Mouse (Mus musculus) left cerebral cortex, postnatal 10 days (tissue): Measurements from ENCODE around the gene Cpsf7. TPM values are rescaled to one million over a fixed set of nuclear protein-coding genes. Genes with fewer than 3 reads are reported as not detected.
"Not testable (repeated sequence)": the region's sequence is repeated elsewhere in the genome, so short reads cannot be mapped to it uniquely, and the experiment has no call there.

Experiments used
- DNase-seq, 2 experiments: peaks; one replicate each; pipeline ENCODE4 v3.0.0; 2021 to 2022; ENCODE audit warnings: low spot score in 2 of 2, mixed read lengths in 1 of 2; ENCODE audit errors: extremely low spot score in 1 of 2
- intact Hi-C: fragments of 180-260 bp; cut with DNase I; formaldehyde crosslinking; loops from one replicate; pipeline ENCODE4 v1.15.1; 2025
- total RNA-seq, 2 experiments: library from RNA; stranded (reverse); gene quantifications; 2 replicates each; pipeline ENCODE4 v1.2.3; 2021

Gene Cpsf7
- total RNA-seq, 2 experiments from 2014 or later: 70.4 to 75.8 TPM

- intact Hi-C loops: loop anchor here (5.0 kb wide), 1 partner anchor 50 kb away; the partner anchor contains the start of genes Ddb1 and Tkfc
- DNase-seq: no peak
Measured at GRCm38 (mm10) chr19:10557001-10557400, 31.9 kb downstream of the Cpsf7 start.

GRCm38 (mm10) chr19:10557430-10557829 is 32.4 kb downstream of the Cpsf7 start:
- DNase-seq: no peak
- intact Hi-C loops: loop anchor here (5.0 kb wide), 1 partner anchor 50 kb away; the partner anchor contains the start of genes Ddb1 and Tkfc

GRCm38 (mm10) chr19:10557837-10558375 is 32.8 kb downstream of the Cpsf7 start:
- intact Hi-C loops: loop anchor here (5.0 kb wide), 1 partner anchor 49 kb away; the partner anchor contains the start of genes Ddb1 and Tkfc
- DNase-seq: not testable (repeated sequence)

GRCm38 (mm10) chr19:10560108-10560507 is 35.0 kb downstream of the Cpsf7 start:
- intact Hi-C loops: no loop called here
- no peak for DNase-seq

GRCm38 (mm10) chr19:10561558-10562314 is 36.7 kb downstream of the Cpsf7 start:
- intact Hi-C loops: no loop called here
- no peak for DNase-seq

- no peak for DNase-seq
- intact Hi-C loops: no loop called here
Measured at GRCm38 (mm10) chr19:10562351-10562750, 37.3 kb downstream of the Cpsf7 start.

- intact Hi-C loops: no loop called here
- no peak for DNase-seq
Measured at GRCm38 (mm10) chr19:10564278-10564677, 39.2 kb downstream of the Cpsf7 start.

GRCm38 (mm10) chr19:10565217-10565616 is 40.2 kb downstream of the Cpsf7 start:
- intact Hi-C loops: no loop called here
- DNase-seq: no peak

GRCm38 (mm10) chr19:10569627-10570026 is 44.6 kb downstream of the Cpsf7 start:
- intact Hi-C loops: no loop called here
- no peak for DNase-seq

GRCm38 (mm10) chr19:10576690-10577561 is 51.9 kb downstream of the Cpsf7 start, which contains the start of the genes Cyb561a3 and Tmem138:
TSS of gene Cyb561a3 (plus strand) at chr19:10577172.
TSS of gene Tmem138 (minus strand) at chr19:10577362.
- intact Hi-C loops: no loop called here
- peak; percentile 91 to 93 for DNase-seq

GRCm38 (mm10) chr19:10580102-10580501 is 55.0 kb downstream of the Cpsf7 start:
- DNase-seq: no peak
- intact Hi-C loops: no loop called here

GRCm38 (mm10) chr19:10580761-10581160 is 55.7 kb downstream of the Cpsf7 start:
- intact Hi-C loops: no loop called here

GRCm38 (mm10) chr19:10581984-10582383 is 56.9 kb downstream of the Cpsf7 start:
- DNase-seq: no peak
- intact Hi-C loops: no loop called here

More at GRCm38 (mm10) chr19:10580761-10581160, 55.7 kb downstream of the Cpsf7 start:
- DNase-seq: no peak

- DNase-seq: no peak
- intact Hi-C loops: no loop called here
Measured at GRCm38 (mm10) chr19:10583550-10584146, 58.6 kb downstream of the Cpsf7 start.

- DNase-seq: no peak
- intact Hi-C loops: no loop called here
Measured at GRCm38 (mm10) chr19:10585112-10585511, 60.0 kb downstream of the Cpsf7 start.

- intact Hi-C loops: no loop called here
- no peak for DNase-seq
Measured at GRCm38 (mm10) chr19:10587231-10587630, 62.2 kb downstream of the Cpsf7 start.

- intact Hi-C loops: no loop called here
- DNase-seq: no peak
Measured at GRCm38 (mm10) chr19:10589127-10589857, 64.2 kb downstream of the Cpsf7 start.

- intact Hi-C loops: no loop called here
- no peak for DNase-seq
Measured at GRCm38 (mm10) chr19:10590301-10590700, 65.2 kb downstream of the Cpsf7 start.
